Mouse (Mus musculus) midbrain, postnatal 0 days (tissue): ENCODE measurements around the gene Neurod1. TPM values are rescaled to one million over a fixed set of nuclear protein-coding genes. Genes with fewer than 3 reads are reported as not detected.
A peak's percentile ranks its signal among the peaks of the same experiment; 100 is the strongest.

Experiments used
- ATAC-seq: fragments of 200-750 bp; cut with Nextera tagmentation; 2 replicates; pipeline ENCODE4 v1.8.0; 2017; ENCODE audit warnings: moderate number of reproducible peaks, mild to moderate bottlenecking, moderate TSS enrichment, moderate library complexity; ENCODE audit not compliant: low FRiP score
- DNase-seq: peaks from one replicate; pipeline ENCODE4 v3.0.0-alpha.2; 2015; ENCODE audit warnings: low spot score
- H3K27ac ChIP-seq: fragments of 300-500 bp; sonication (generic); 2 replicates; pipeline ENCODE4 v1.5.1; 2014; ENCODE audit warnings: low read depth, mild to moderate bottlenecking, low read length, mixed read lengths
- H3K27me3 ChIP-seq: fragments of 300-500 bp; sonication (generic); 2 replicates; pipeline ENCODE4 v1.6.1; 2014; ENCODE audit warnings: low read length, control low read depth, mixed read lengths; ENCODE audit not compliant: insufficient read depth
- H3K36me3 ChIP-seq: fragments of 300-500 bp; sonication (generic); 2 replicates; pipeline ENCODE4 v1.6.1; 2014; ENCODE audit warnings: low read length, control low read depth, mixed read lengths; ENCODE audit not compliant: insufficient read depth
- H3K4me1 ChIP-seq: fragments of 300-500 bp; sonication (generic); 2 replicates; pipeline ENCODE4 v1.6.1; 2014; ENCODE audit warnings: mild to moderate bottlenecking, control low read depth, antibody characterized with exemption, low read length, mixed read lengths; ENCODE audit not compliant: insufficient read depth
- H3K4me2 ChIP-seq: fragments of 300-500 bp; sonication (generic); 2 replicates; pipeline ENCODE4 v1.6.1; 2014; ENCODE audit warnings: low read depth, mild to moderate bottlenecking, low read length, mixed read lengths; ENCODE audit not compliant: poor library complexity, severe bottlenecking
- H3K4me3 ChIP-seq: fragments of 300-500 bp; sonication (generic); 2 replicates; pipeline ENCODE4 v1.5.1; 2014; ENCODE audit warnings: low read depth, mild to moderate bottlenecking, low read length, moderate library complexity
- H3K9ac ChIP-seq: fragments of 300-500 bp; sonication (generic); replicated peaks from 2 replicates; pipeline ENCODE4 v1.6.1; 2014; ENCODE audit warnings: mild to moderate bottlenecking, low read length, moderate library complexity, mixed read lengths; ENCODE audit not compliant: poor library complexity, severe bottlenecking
- H3K9me3 ChIP-seq: fragments of 300-500 bp; sonication (generic); 2 replicates; pipeline ENCODE4 v1.6.1; 2016; ENCODE audit warnings: low read length, control low read depth
- CTCF ChIP-seq: IDR thresholded peaks from 2 replicates; pipeline ENCODE4 v1.5.1; 2016; ENCODE audit warnings: antibody characterized with exemption, mild to moderate bottlenecking
- WGBS: fragments of 180-500 bp; shearing (Covaris S2); extraction: QIAGEN DNeasy Blood & Tissue Kit; methylation state at CpG from one replicate; pipeline ENCODE4 v1.1.7; 2014; 5-methylcytosine and 5-hydroxymethylcytosine counted together
- polyA plus RNA-seq: library from polyadenylated mRNA; unstranded; fragments of >200 nt; fragmentation: Nextera tagmentation; extraction: Ambion mirVana; gene quantifications from 2 replicates; pipeline ENCODE4 v1.2.1, GENCODE M21; 2015
- total RNA-seq: library from RNA; depleted of rRNA; stranded (reverse); fragments of >200 nt; gene quantifications from 2 replicates; pipeline ENCODE4 v1.2.3, GENCODE M21; 2014

The Neurod1 gene
- total and polyA plus RNA-seq, 2 experiments from 2014 or later = 6.2 to 16.6 TPM

GRCm38 (mm10) chr2:79429650-79430049 is 26.9 kb downstream of the Neurod1 start:
- Histone ChIP-seq H3K4me2 (no peak overlapping the region), H3K4me3 (no peak overlapping the region), H3K9ac (no peak overlapping the region), H3K9me3 (no peaks in the 10 kb centered on the region), H3K27ac (no peak overlapping the region), H3K4me1 (peaks cover 4% of the 10 kb centered on the region; the same call in 1 of the 2 replicates), H3K27me3 (peaks cover 19% of the 10 kb centered on the region), H3K36me3 (no peaks in the 10 kb centered on the region)
- TF ChIP-seq CTCF = no peak
- DNase-seq (no peak), ATAC-seq (no peak)
- WGBS = 8% methylated on average over 6 of the region's 6 CpGs

- Histone ChIP-seq H3K4me2 (peak overlapping the region; percentile 56), H3K27ac (no peak overlapping the region), H3K27me3 (peaks cover 19% of the 10 kb centered on the region), H3K9ac (peak overlapping the region; percentile 15; the same call in 1 of the 2 replicates), H3K4me1 (peaks cover 4% of the 10 kb centered on the region; the same call in 1 of the 2 replicates), H3K36me3 (no peaks in the 10 kb centered on the region), H3K9me3 (no peaks in the 10 kb centered on the region), H3K4me3 (peak overlapping the region; percentile 37)
- 23% methylated on average over 7 of the region's 7 CpGs for WGBS
- ATAC-seq (no peak), DNase-seq (no peak)
- no peak for TF ChIP-seq CTCF
These were observed 27.4 kb downstream of the Neurod1 start for GRCm38 (mm10) chr2:79429108-79429507.

- Histone ChIP-seq H3K4me1 (peaks cover 4% of the 10 kb centered on the region; the same call in 1 of the 2 replicates), H3K27me3 (peaks cover 19% of the 10 kb centered on the region), H3K4me2 (peak overlapping the region; percentile 56), H3K4me3 (peak overlapping the region; percentile 37), H3K9ac (peak overlapping the region; percentile 15), H3K9me3 (no peaks in the 10 kb centered on the region), H3K36me3 (no peaks in the 10 kb centered on the region), H3K27ac (no peak overlapping the region)
- no peak for TF ChIP-seq CTCF
- DNase-seq (no peak), ATAC-seq (0 out of 2 replicates have a peak, but pooled peaks have one; percentile 31)
- under 1% methylated on average over 35 of the region's 35 CpGs for WGBS
These were observed 27.9 kb downstream of the Neurod1 start for GRCm38 (mm10) chr2:79428569-79429104.

GRCm38 (mm10) chr2:79428022-79428421 is 28.5 kb downstream of the Neurod1 start:
- ATAC-seq = no peak
- WGBS = 29% methylated on average over 6 of the region's 6 CpGs

GRCm38 (mm10) chr2:79421696-79422095 is 34.9 kb downstream of the Neurod1 start:
- WGBS = 39% methylated on average over 6 of the region's 6 CpGs
- H3K9me3 ChIP-seq = no peaks in the 10 kb centered on the region
- no peaks in the 10 kb centered on the region for H3K36me3 ChIP-seq
- no peak for DNase-seq
- no peaks in the 10 kb centered on the region for H3K27me3 ChIP-seq
- no peak overlapping the region for H3K9ac ChIP-seq
- H3K27ac ChIP-seq = no peak overlapping the region
- H3K4me1 ChIP-seq = no peaks in the 10 kb centered on the region
- TF ChIP-seq CTCF = no peak
- ATAC-seq = no peak
- no peak overlapping the region for H3K4me2 ChIP-seq
- H3K4me3 ChIP-seq = no peak overlapping the region

More at GRCm38 (mm10) chr2:79428022-79428421, 28.5 kb downstream of the Neurod1 start:
- no peak for DNase-seq
- H3K27me3 ChIP-seq = peaks cover 19% of the 10 kb centered on the region
- no peak overlapping the region for H3K27ac ChIP-seq
- H3K9ac ChIP-seq = no peak overlapping the region
- no peaks in the 10 kb centered on the region for H3K9me3 ChIP-seq
- H3K36me3 ChIP-seq = no peaks in the 10 kb centered on the region
- peak overlapping the region; percentile 37; the same call in 1 of the 2 replicates for H3K4me3 ChIP-seq
- TF ChIP-seq CTCF = no peak
- peaks cover 4% of the 10 kb centered on the region; the same call in 1 of the 2 replicates for H3K4me1 ChIP-seq
- H3K4me2 ChIP-seq = no peak overlapping the region

GRCm38 (mm10) chr2:79414505-79414904 is 42.0 kb downstream of the Neurod1 start:
- Histone ChIP-seq H3K27ac (no peak overlapping the region), H3K27me3 (no peaks in the 10 kb centered on the region), H3K9ac (no peak overlapping the region), H3K9me3 (no peaks in the 10 kb centered on the region), H3K4me1 (no peaks in the 10 kb centered on the region), H3K36me3 (no peaks in the 10 kb centered on the region), H3K4me2 (no peak overlapping the region), H3K4me3 (no peak overlapping the region)
- WGBS = 80% methylated on average over 7 of the region's 7 CpGs
- no peak for TF ChIP-seq CTCF
- peak; percentile 76 for DNase-seq
- peak; percentile 70; the same call in 1 of the 2 replicates for ATAC-seq
